Mouse (Mus musculus): ENCODE measurements around the gene Ercc6. TPM values are rescaled to one million over a fixed set of nuclear protein-coding genes. Genes with fewer than 3 reads are reported as not detected.
A peak's percentile ranks its signal among the peaks of the same experiment; 100 is the strongest.

Ercc6 gene
- total RNA-seq, 1 experiment from 2014 or later: 29.1 TPM

DNA sequence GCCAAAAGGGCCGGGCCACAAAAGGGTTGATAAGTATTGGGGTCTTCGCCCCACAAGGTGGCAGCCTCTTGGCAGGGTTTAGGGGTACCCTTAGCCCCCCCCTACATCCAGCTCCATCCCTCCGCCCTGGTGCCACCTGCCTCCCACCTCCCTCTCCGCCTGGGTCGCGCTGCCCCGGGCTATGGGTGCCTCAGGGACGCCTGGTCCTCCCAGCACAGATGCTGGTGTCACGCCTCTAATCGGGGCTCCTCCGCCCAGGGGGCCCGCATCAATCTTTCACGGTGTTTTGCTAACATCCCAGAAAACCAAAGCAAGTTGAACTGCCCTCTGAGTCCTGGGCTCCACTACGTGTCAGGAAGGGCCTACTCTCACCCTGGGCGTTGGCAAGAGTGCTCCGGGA, 86.8 kb downstream of the Ercc6 start:
- ATAC-seq (replicated peaks in 1 of 2; ENCODE audit: insufficient read depth in 1 of 2, low FRiP score in 2 of 2, low TSS enrichment in 1 of 2, low read depth in 1 of 2, poor library complexity in 2 of 2, severe bottlenecking in 2 of 2): no peak

GRCm38 (mm10) chr14:32605508-32605907, 92.2 kb downstream of the Ercc6 start:
- ATAC-seq (replicated peaks in 1 of 2; ENCODE audit: insufficient read depth in 1 of 2, low FRiP score in 2 of 2, low TSS enrichment in 1 of 2, low read depth in 1 of 2, poor library complexity in 2 of 2, severe bottlenecking in 2 of 2): no peak

DNA sequence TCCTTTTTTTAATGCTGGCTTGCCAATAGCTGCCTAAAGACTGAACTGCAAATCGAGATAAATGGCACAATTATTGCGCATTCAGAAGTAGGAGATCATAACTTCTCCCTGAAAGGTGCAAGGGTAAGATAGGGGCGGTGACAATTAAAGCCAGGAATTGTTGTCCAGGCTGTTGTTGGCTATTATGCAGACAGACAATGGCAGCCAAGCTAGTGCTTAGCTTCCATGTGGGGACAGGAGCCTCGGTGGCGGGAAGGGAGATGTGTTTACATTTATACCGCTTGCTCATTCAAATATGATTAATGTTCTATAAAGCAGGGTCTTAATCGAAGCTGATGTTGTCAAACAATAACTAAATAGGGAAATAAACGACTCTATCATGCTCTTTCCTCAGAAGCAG, 93.0 kb downstream of the Ercc6 start:
- no peak for ATAC-seq (replicated peaks in 1 of 2; ENCODE audit: insufficient read depth in 1 of 2, low FRiP score in 2 of 2, low TSS enrichment in 1 of 2, low read depth in 1 of 2, poor library complexity in 2 of 2, severe bottlenecking in 2 of 2)

DNA sequence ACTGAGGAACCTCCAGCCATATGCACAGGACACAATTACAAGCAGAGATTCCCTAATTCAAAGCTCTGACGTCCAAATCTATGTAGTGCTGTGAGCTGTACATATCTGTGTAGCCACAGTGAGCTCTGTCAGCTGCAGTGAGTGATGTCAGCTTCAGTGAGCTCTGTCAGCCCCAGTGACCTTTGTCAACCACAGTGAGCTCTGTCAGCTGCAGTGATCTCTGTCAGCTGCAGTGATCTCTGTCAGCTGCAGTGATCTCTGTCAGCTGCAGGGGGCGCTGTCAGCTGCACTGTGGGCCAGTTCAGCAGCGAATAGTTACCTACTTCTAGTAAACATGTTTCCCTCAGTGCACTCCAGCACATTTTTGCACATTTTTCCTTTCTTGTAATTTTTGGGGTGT, 96.1 kb downstream of the Ercc6 start:
- peak; percentile 48 to 53; a peak in 3 of 4 replicates for ATAC-seq (replicated peaks in 1 of 2; ENCODE audit: insufficient read depth in 1 of 2, low FRiP score in 2 of 2, low TSS enrichment in 1 of 2, low read depth in 1 of 2, poor library complexity in 2 of 2, severe bottlenecking in 2 of 2)

- ATAC-seq (replicated peaks in 1 of 2; ENCODE audit: insufficient read depth in 1 of 2, low FRiP score in 2 of 2, low TSS enrichment in 1 of 2, low read depth in 1 of 2, poor library complexity in 2 of 2, severe bottlenecking in 2 of 2): no peak
Observed at GRCm38 (mm10) chr14:32617253-32617652, 103.9 kb downstream of the Ercc6 start.

DNA sequence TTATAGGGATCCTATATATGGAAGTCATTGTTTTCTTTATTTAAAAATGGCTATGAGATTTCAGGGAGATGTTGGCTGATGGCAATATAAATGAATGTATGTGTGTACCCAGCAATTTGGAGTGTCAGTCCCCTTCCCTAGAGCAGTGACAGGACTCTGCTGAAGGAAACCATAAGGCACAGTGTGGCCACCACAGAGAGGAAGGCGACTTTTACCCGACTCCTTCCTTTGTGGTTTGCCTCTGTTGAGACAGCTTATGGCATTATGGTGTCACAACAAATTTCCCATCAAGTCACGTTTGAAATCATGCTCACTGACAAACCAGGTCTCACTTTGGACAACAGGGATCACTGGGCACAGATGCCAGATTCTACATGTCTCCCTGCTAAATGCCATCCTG, 110.9 kb downstream of the Ercc6 start:
- peak; percentile 61 to 72; a peak in 3 of 4 replicates for ATAC-seq (replicated peaks in 1 of 2; ENCODE audit: insufficient read depth in 1 of 2, low FRiP score in 2 of 2, low TSS enrichment in 1 of 2, low read depth in 1 of 2, poor library complexity in 2 of 2, severe bottlenecking in 2 of 2)

GRCm38 (mm10) chr14:32624811-32625210, 111.5 kb downstream of the Ercc6 start:
- no peak for ATAC-seq (replicated peaks in 1 of 2; ENCODE audit: insufficient read depth in 1 of 2, low FRiP score in 2 of 2, low TSS enrichment in 1 of 2, low read depth in 1 of 2, poor library complexity in 2 of 2, severe bottlenecking in 2 of 2)

- ATAC-seq (replicated peaks in 1 of 2; ENCODE audit: insufficient read depth in 1 of 2, low FRiP score in 2 of 2, low TSS enrichment in 1 of 2, low read depth in 1 of 2, poor library complexity in 2 of 2, severe bottlenecking in 2 of 2): no peak
Observed at GRCm38 (mm10) chr14:32627271-32627670, 114.0 kb downstream of the Ercc6 start.

DNA sequence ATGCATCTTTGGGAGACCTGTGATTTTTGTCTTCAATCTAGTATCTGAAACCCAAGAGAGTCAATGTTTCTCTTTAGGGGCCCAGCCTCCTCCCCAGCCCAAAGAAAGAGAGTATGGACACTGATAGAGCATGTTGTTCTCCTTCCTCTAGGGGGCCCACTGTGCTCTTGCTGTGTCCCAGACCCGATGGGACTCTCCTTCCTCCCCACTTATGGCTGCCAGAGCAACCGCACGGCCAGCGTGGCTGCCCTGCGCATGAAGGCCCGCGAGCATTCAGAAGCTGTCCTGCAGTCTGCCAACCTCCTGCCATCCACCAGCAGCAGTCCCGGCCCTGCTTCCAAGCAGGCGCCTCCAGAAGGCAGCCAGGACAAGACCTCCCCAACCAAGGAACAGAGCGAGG, 115.3 kb downstream of the Ercc6 start:
- 0 out of 4 replicates have a peak, but pooled peaks have one; percentile 38 to 50 for ATAC-seq (replicated peaks in 1 of 2; ENCODE audit: insufficient read depth in 1 of 2, low FRiP score in 2 of 2, low TSS enrichment in 1 of 2, low read depth in 1 of 2, poor library complexity in 2 of 2, severe bottlenecking in 2 of 2)

Other genes with a start within 250 kb of the Ercc6 start
- 0.13 TPM in 1 of 2 replicates, not detected in the other for gene Ogdhl, start 191.5 kb upstream of the Ercc6 start, total RNA-seq (2017)
- gene 1700024G13Rik, start 125.1 kb upstream of the Ercc6 start, total RNA-seq (2017): not detected in 2 replicates
- gene Slc18a3, start 48.7 kb upstream of the Ercc6 start, total RNA-seq (2017): not detected in 2 replicates
- gene Chat, start 47.5 kb upstream of the Ercc6 start, total RNA-seq (2017): not detected in 2 replicates
- gene Prrxl1, start 85.9 kb downstream of the Ercc6 start, total RNA-seq (2017): not detected in 2 replicates
- not detected in 2 replicates for gene 3425401B19Rik, start 171.8 kb downstream of the Ercc6 start, total RNA-seq (2017)

Data from hematopoietic stem cell, adult 5-6 weeks (primary cell).